Mouse (Mus musculus) stomach, postnatal 0 days (tissue): ENCODE results near the gene Plp2.

Source experiments
- CTCF ChIP-seq: IDR thresholded peaks from 2 replicates; pipeline ENCODE4 v1.5.1; 2016; ENCODE audit warnings: antibody characterized with exemption, low read depth, mild to moderate bottlenecking, moderate library complexity
- EP300 ChIP-seq: optimal IDR thresholded peaks from 2 replicates; pipeline ENCODE3; 2016; ENCODE audit warnings: antibody characterized with exemption

DNA sequence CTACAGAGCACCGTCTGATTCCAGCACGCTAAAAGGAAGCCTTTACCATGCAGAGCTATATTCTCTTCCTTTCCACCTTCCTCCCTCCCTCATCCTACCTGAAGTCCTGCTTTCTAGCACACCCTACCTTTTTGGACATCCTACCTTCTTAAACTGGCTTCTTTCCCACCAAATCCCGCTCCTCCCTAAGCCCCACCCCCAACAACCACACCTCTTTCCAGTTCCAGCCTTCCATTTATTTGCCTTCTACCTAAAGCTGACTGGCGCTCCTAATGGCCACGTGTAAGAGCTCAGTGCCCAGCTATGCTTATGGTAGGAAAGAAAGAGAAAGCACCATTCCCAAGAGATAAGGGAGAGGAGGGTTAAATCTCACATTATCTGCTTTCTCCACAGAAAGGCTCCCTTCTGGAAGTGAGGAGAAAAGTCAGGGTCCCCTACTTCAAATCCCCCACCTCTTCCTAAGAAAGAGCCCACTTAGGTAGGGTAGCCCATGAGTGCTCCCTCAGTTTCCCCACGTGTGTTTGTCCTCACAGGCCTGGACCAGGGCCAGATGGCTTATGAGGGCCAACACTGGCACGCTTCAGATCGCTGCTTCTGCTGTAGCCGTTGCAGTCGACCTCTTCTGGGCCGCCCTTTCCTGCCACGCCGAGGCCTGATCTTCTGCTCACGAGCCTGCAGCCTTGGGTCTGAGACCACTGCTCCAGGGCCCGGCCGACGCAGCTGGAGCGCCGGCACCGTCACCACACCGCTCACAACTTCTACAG lies 5.3 kb downstream of the Plp2 start:
- no peak for TF ChIP-seq EP300
- no peak for TF ChIP-seq CTCF
